ENCODE assay signal across 13 mouse cellular contexts in genomic region chr13:97053844-97054243, GRCm38 (mm10). TPM values are rescaled to one million over a fixed set of nuclear protein-coding genes. Genes with fewer than 3 reads are reported as not detected.
A peak's percentile ranks its signal among the peaks of the same experiment; 100 is the strongest.
DNase-seq lines count a peak whose midpoint lies in the region; ATAC-seq and TF ChIP-seq lines count a peak whose summit lies in the region.
"Had no signal": no experiment of that assay in that cellular context is flagged by ENCODE, and none has a peak within 500 bp of the region (broad histone marks: within the 10 kb centered on the region; RNA-seq: fewer than 3 reads in every experiment).

No protein-coding gene starts in this region.

- peaks cover 3% of the 10 kb centered on the region; the same call in 1 of the 2 replicates for H3K4me1 ChIP-seq in lung, embryonic 16.5 days (replicated peaks; ENCODE audit: control insufficient read depth, insufficient read depth, low read length)

- ATAC-seq in lung, embryonic 16.5 days (ENCODE audit: low read depth) = peak; percentile 36; the same call in 1 of the 2 replicates
- no peak for ATAC-seq in monocyte, adult 5-6 weeks (replicated peaks; ENCODE audit: insufficient number of reproducible peaks, low FRiP score, low TSS enrichment, poor library complexity, severe bottlenecking)

- TF ChIP-seq POLR2A in brain, embryonic 14.5 days (IDR thresholded peaks at IDR 0.05; ENCODE audit: borderline replicate concordance, extremely low read depth, insufficient read depth, insufficient read length, poor library complexity, severe bottlenecking) = no peak

- DNase-seq in kidney, postnatal 10 days = peak; percentile 23
- no peak for DNase-seq in kidney, adult 9 months
- peak; percentile 13 for DNase-seq in brain, embryonic 14.5 days (ENCODE audit: low read depth)
- DNase-seq in cerebellum, postnatal 14 days = peak; percentile 98 to 99
- DNase-seq in gastrocnemius, postnatal 36 days = no peak
- DNase-seq in gastrocnemius, postnatal 10 days = no peak
- DNase-seq: spleen, adult 18-20 months had no signal

- intact Hi-C loops in gastrocnemius, postnatal 36 days (cut with DNase I) = loop anchor here (10.0 kb wide), 1 partner anchor 199 kb away; no protein-coding TSS in a partner anchor

- WGBS in lung, embryonic 16.5 days = 56% methylated on average over 8 of the region's 8 CpGs

- TF ChIP-seq CTCF in brain, embryonic 14.5 days (IDR thresholded peaks at IDR 0.05; ENCODE audit: borderline replicate concordance, extremely low read depth, insufficient read depth, insufficient read length) = no peak

- H3K4me2 ChIP-seq in lung, embryonic 16.5 days (ENCODE audit: low read depth, low read length) = no peak overlapping the region

- no peaks in the 10 kb centered on the region for H3K36me3 ChIP-seq in lung, embryonic 16.5 days (ENCODE audit: control insufficient read depth, insufficient read depth, low read length)

- H3K9ac ChIP-seq in lung, embryonic 16.5 days (ENCODE audit: low read length) = no peak overlapping the region

- no peaks in the 10 kb centered on the region for H3K27me3 ChIP-seq in lung, embryonic 16.5 days (ENCODE audit: control insufficient read depth, insufficient read depth, low read depth, low read length)

- no peak overlapping the region for H3K27ac ChIP-seq in lung, embryonic 16.5 days (ENCODE audit: low read length)
- H3K27ac ChIP-seq: heart, adult 2 months had no signal

- no peak overlapping the region for H3K4me3 ChIP-seq in lung, embryonic 16.5 days (ENCODE audit: low read length)
- H3K4me3 ChIP-seq: heart, adult 2 months had no signal

- H3K9me3 ChIP-seq in lung, embryonic 16.5 days (ENCODE audit: control insufficient read depth, low read length) = no peaks in the 10 kb centered on the region

RNA-seq across cellular contexts. Expression of gene Fam169a, which starts 13.2 kb away (rescaled TPM):
- 10.6 and 17.0 TPM in 2 replicates for polyA plus RNA-seq in brain, embryonic 14.5 days (2012; rRNA removed)
- 0.78 and 1.2 TPM in 2 replicates for polyA plus RNA-seq in lung, embryonic 16.5 days (2015; fragmentation: Nextera tagmentation; extraction: Ambion mirVana)
- not detected for total RNA-seq in gastrocnemius, postnatal 36 days (2021)
- total RNA-seq in monocyte, adult 5-6 weeks (2017) = 0.10 to 0.64 TPM (median 0.19 TPM) in 3 replicates
- under 1 TPM in 1 of 2 experiments, not detected in 1; 0.12 TPM for total RNA-seq in gastrocnemius, postnatal 10 days (2021)

RNA-seq across cellular contexts. Expression of gene 1700029F12Rik, which starts 19.7 kb away (rescaled TPM):
- polyA plus RNA-seq in brain, embryonic 14.5 days (2012; rRNA removed) = not detected in 2 replicates
- polyA plus RNA-seq in lung, embryonic 16.5 days (2015; fragmentation: Nextera tagmentation; extraction: Ambion mirVana) = not detected in 2 replicates
- not detected for total RNA-seq in gastrocnemius, postnatal 36 days (2021)
- not detected in 3 replicates for total RNA-seq in monocyte, adult 5-6 weeks (2017)
- not detected for total RNA-seq in gastrocnemius, postnatal 10 days (2021)
- total RNA-seq: adrenal gland, postnatal 36 days; heart, adult 2 months; left cerebral cortex, postnatal 25 days had no signal
- polyA plus RNA-seq: neural tube, embryonic 11.5 days had no signal

RNA-seq across cellular contexts. Expression of gene Gm6169, which starts 45.2 kb away (rescaled TPM):
- 0.21 and 0.94 TPM in 2 replicates for polyA plus RNA-seq in brain, embryonic 14.5 days (2012; rRNA removed)
- polyA plus RNA-seq in lung, embryonic 16.5 days (2015; fragmentation: Nextera tagmentation; extraction: Ambion mirVana) = 4.4 and 4.7 TPM in 2 replicates
- 1 to 10 TPM in 1 of 2 experiments, not detected in 1; 1.1 TPM for total RNA-seq in gastrocnemius, postnatal 36 days (2021)
- total RNA-seq in monocyte, adult 5-6 weeks (2017) = 1.2 to 5.6 TPM (median 1.3 TPM) in 3 replicates
- total RNA-seq in gastrocnemius, postnatal 10 days (2021) = 10 to 100 TPM in 1 of 2 experiments, under 1 TPM in 1; 0.52 to 13.3 TPM

Comparison
In these comparisons a context has a peak if more than half of its experiments do, and no peak if none do; other contexts are left out.
1. DNase-seq: peak in kidney, postnatal 10 days (single experiment), brain, embryonic 14.5 days (single experiment) and cerebellum, postnatal 14 days (2 of 2); none in kidney, adult 9 months (single experiment), gastrocnemius, postnatal 36 days (0 of 2) and gastrocnemius, postnatal 10 days (single experiment).